ENCODE assay signal across 11 mouse cellular contexts in the genomic region with DNA sequence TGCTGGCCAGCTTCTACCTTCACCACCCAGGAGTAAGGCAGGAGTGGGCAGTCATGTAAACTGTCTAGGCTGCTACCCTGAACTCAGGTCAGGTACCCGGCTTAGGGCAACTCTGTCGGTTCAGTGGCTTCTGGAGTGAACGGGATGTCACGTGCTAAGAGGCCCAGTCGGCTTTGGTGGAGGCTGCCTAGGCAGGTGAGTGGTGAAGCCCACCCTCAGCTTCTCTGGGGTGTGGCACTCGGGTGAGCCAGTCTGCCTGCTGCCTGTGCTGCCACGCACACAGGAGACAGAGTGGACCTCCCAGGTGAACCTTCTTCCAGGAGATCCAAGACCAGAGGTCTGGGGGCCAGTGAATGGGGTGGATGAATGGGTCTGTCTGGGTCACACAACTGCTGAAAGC.
DNase-seq lines count a peak whose midpoint lies in the region; ATAC-seq and TF ChIP-seq lines count a peak whose summit lies in the region.
"Had no signal": no experiment of that assay in that cellular context is flagged by ENCODE, and none has a peak within 500 bp of the region (broad histone marks: within the 10 kb centered on the region; RNA-seq: fewer than 3 reads in every experiment).

No protein-coding gene starts in this region.

- ATAC-seq in heart, embryonic 15.5 days (replicated peaks; ENCODE audit: insufficient number of reproducible peaks, insufficient read depth, low FRiP score, low read depth), result no peak
- ATAC-seq in lung, postnatal 0 days, result no peak
- ATAC-seq in heart, postnatal 0 days (ENCODE audit: insufficient read depth, low read depth), result no peak
- ATAC-seq: forebrain, embryonic 13.5 days had no signal

- no peak overlapping the region for H3K4me2 ChIP-seq in heart, embryonic 15.5 days
- no peak overlapping the region for H3K4me2 ChIP-seq in lung, postnatal 0 days (replicated peaks; ENCODE audit: low read depth, low read length)
- no peak overlapping the region for H3K4me2 ChIP-seq in heart, postnatal 0 days (ENCODE audit: low read depth, low read length)
- H3K4me2 ChIP-seq: forebrain, embryonic 13.5 days; hindbrain, embryonic 14.5 days; midbrain, embryonic 11.5 days had no signal

- H3K9ac ChIP-seq in heart, embryonic 15.5 days, result no peak overlapping the region
- H3K9ac ChIP-seq in lung, postnatal 0 days (replicated peaks; ENCODE audit: low read depth), result no peak overlapping the region
- H3K9ac ChIP-seq in heart, postnatal 0 days (replicated peaks; ENCODE audit: low read depth, low read length), result peak overlapping the region; percentile 22; the same call in 1 of the 2 replicates

- TF ChIP-seq EP300 in lung, postnatal 0 days (IDR thresholded peaks at IDR 0.05), result no peak
- no peak for TF ChIP-seq EP300 in heart, postnatal 0 days (IDR thresholded peaks at IDR 0.05; ENCODE audit: low read depth)

- H3K36me3 ChIP-seq in heart, embryonic 15.5 days, result no peaks in the 10 kb centered on the region; the same call in 1 of the 2 replicates
- 0 out of 2 replicates have a peak, but pooled peaks cover 3% of the 10 kb centered on the region for H3K36me3 ChIP-seq in lung, postnatal 0 days (ENCODE audit: insufficient read depth, low read length)
- H3K36me3 ChIP-seq in heart, postnatal 0 days (replicated peaks; ENCODE audit: control insufficient read depth, insufficient read depth, low read length), result peaks cover 9% of the 10 kb centered on the region
- H3K36me3 ChIP-seq in small intestine, adult 2 months (ENCODE audit: control insufficient read depth, insufficient read depth, low read length), result peaks cover 28% of the 10 kb centered on the region

- peak overlapping the region; percentile 98 for H3K27ac ChIP-seq in heart, embryonic 15.5 days
- peak overlapping the region; percentile 82 for H3K27ac ChIP-seq in lung, postnatal 0 days (ENCODE audit: low read length)
- peak overlapping the region; percentile 98 for H3K27ac ChIP-seq in heart, postnatal 0 days (ENCODE audit: low read depth)
- 0 out of 2 replicates have a peak overlapping the region, but pooled peaks have one; percentile 30 for H3K27ac ChIP-seq in small intestine, adult 2 months (ENCODE audit: insufficient read depth, low read depth, low read length)

- no peaks in the 10 kb centered on the region for H3K27me3 ChIP-seq in heart, embryonic 15.5 days
- no peaks in the 10 kb centered on the region for H3K27me3 ChIP-seq in lung, postnatal 0 days (replicated peaks; ENCODE audit: insufficient read depth, low read length)
- H3K27me3 ChIP-seq in heart, postnatal 0 days (ENCODE audit: control insufficient read depth, insufficient read depth, low read length), result no peaks in the 10 kb centered on the region
- no peaks in the 10 kb centered on the region for H3K27me3 ChIP-seq in small intestine, adult 2 months (ENCODE audit: control insufficient read depth, insufficient read depth, low read length)
- H3K27me3 ChIP-seq: forebrain, embryonic 13.5 days had no signal

- no peaks in the 10 kb centered on the region for H3K9me3 ChIP-seq in heart, embryonic 15.5 days (replicated peaks)
- no peaks in the 10 kb centered on the region for H3K9me3 ChIP-seq in lung, postnatal 0 days (ENCODE audit: low read length)
- H3K9me3 ChIP-seq in heart, postnatal 0 days (replicated peaks; ENCODE audit: control insufficient read depth, low read length), result no peaks in the 10 kb centered on the region
- H3K9me3 ChIP-seq: forebrain, embryonic 13.5 days had no signal

- 65% methylated on average over 7 of the region's 7 CpGs for WGBS in heart, embryonic 15.5 days
- WGBS in lung, postnatal 0 days, result 53% methylated on average over 7 of the region's 7 CpGs
- 57% methylated on average over 7 of the region's 7 CpGs for WGBS in lung, adult 2 months
- 68% methylated on average over 7 of the region's 7 CpGs for WGBS in heart, postnatal 0 days
- 87% methylated on average over 7 of the region's 7 CpGs for WGBS in small intestine, adult 2 months

- no peak for DNase-seq in heart, postnatal 4 days
- DNase-seq in lung, postnatal 0 days (ENCODE audit: low spot score), result no peak
- DNase-seq in lung, adult 2 months, result no peak
- no peak for DNase-seq in heart, postnatal 0 days (ENCODE audit: low spot score)
- no peak for DNase-seq in right cerebral cortex, postnatal 4 days
- no peak for DNase-seq in gastrocnemius, postnatal 10 days

- TF ChIP-seq POLR2A in lung, adult 2 months (IDR thresholded peaks at IDR 0.05; ENCODE audit: borderline replicate concordance, extremely low read depth, low read depth, low read length), result no peak
- no peak for TF ChIP-seq POLR2A in small intestine, adult 2 months (IDR thresholded peaks at IDR 0.05; ENCODE audit: low read depth, low read length)

- H3K4me1 ChIP-seq in heart, embryonic 15.5 days (replicated peaks), result peaks cover 49% of the 10 kb centered on the region
- peaks cover 33% of the 10 kb centered on the region for H3K4me1 ChIP-seq in lung, postnatal 0 days (ENCODE audit: insufficient read depth, low read depth, low read length)
- peaks cover 36% of the 10 kb centered on the region for H3K4me1 ChIP-seq in lung, adult 2 months (ENCODE audit: control insufficient read depth, insufficient read depth, low read length)
- H3K4me1 ChIP-seq in heart, postnatal 0 days (ENCODE audit: control insufficient read depth, insufficient read depth), result peaks cover 42% of the 10 kb centered on the region
- H3K4me1 ChIP-seq in small intestine, adult 2 months (ENCODE audit: control insufficient read depth, insufficient read depth, insufficient read length, low read length), result peaks cover 19% of the 10 kb centered on the region

- TF ChIP-seq CTCF in lung, postnatal 0 days (IDR thresholded peaks at IDR 0.05), result no peak
- no peak for TF ChIP-seq CTCF in lung, adult 2 months (IDR thresholded peaks at IDR 0.05; ENCODE audit: insufficient read depth, low read length)
- TF ChIP-seq CTCF in heart, postnatal 0 days (IDR thresholded peaks at IDR 0.05; ENCODE audit: low read depth), result no peak
- TF ChIP-seq CTCF in small intestine, adult 2 months (IDR thresholded peaks at IDR 0.05; ENCODE audit: extremely low read depth, insufficient read length, insufficient replicate concordance, low read depth, low read length), result no peak

- no peak overlapping the region for H3K4me3 ChIP-seq in heart, embryonic 15.5 days
- H3K4me3 ChIP-seq in lung, postnatal 0 days (ENCODE audit: low read depth, low read length), result no peak overlapping the region
- no peak overlapping the region for H3K4me3 ChIP-seq in lung, adult 2 months (replicated peaks; ENCODE audit: extremely low read depth, low read depth, low read length)
- H3K4me3 ChIP-seq in heart, postnatal 0 days (ENCODE audit: low read depth, low read length), result no peak overlapping the region
- no peak overlapping the region for H3K4me3 ChIP-seq in small intestine, adult 2 months (ENCODE audit: low read depth, low read length)
- H3K4me3 ChIP-seq: forebrain, embryonic 13.5 days had no signal

Comparison
In these comparisons a context has a peak if more than half of its experiments do, and no peak if none do; other contexts are left out.
1. H3K27ac ChIP-seq: peak in every context shown above with its lines; median percentile 98 in heart, embryonic 15.5 days; 98 in heart, postnatal 0 days; 82 in lung, postnatal 0 days; 30 in small intestine, adult 2 months.